Mouse (Mus musculus) neural tube, embryonic 15.5 days (tissue): ENCODE results near the gene Clec16a. TPM values are rescaled to one million over a fixed set of nuclear protein-coding genes. Genes with fewer than 3 reads are reported as not detected.

Experiments
- ATAC-seq: fragments of 200-750 bp; cut with Nextera tagmentation; 2 replicates; pipeline ENCODE4 v1.8.0; 2017; ENCODE audit warnings: mild to moderate bottlenecking, moderate TSS enrichment, moderate library complexity; ENCODE audit not compliant: low FRiP score
- H3K27ac ChIP-seq: fragments of 300-500 bp; sonication (generic); replicated peaks from 2 replicates; pipeline ENCODE4 v1.5.1; 2015; ENCODE audit warnings: mild to moderate bottlenecking, inconsistent platforms
- H3K27me3 ChIP-seq: fragments of 300-500 bp; sonication (generic); replicated peaks from 2 replicates; pipeline ENCODE4 v1.6.1; 2015; ENCODE audit warnings: inconsistent platforms
- H3K36me3 ChIP-seq: fragments of 300-500 bp; sonication (generic); 2 replicates; pipeline ENCODE4 v1.6.1; 2015; ENCODE audit warnings: inconsistent platforms
- H3K4me1 ChIP-seq: fragments of 300-500 bp; sonication (generic); 2 replicates; pipeline ENCODE4 v1.6.1; 2015; ENCODE audit warnings: inconsistent platforms
- H3K4me2 ChIP-seq: fragments of 300-500 bp; sonication (generic); 2 replicates; pipeline ENCODE4 v1.6.1; 2015; ENCODE audit warnings: inconsistent platforms, mild to moderate bottlenecking, moderate library complexity
- H3K4me3 ChIP-seq: fragments of 300-500 bp; sonication (generic); replicated peaks from 2 replicates; pipeline ENCODE4 v1.5.1; 2015; ENCODE audit warnings: mild to moderate bottlenecking, inconsistent platforms
- H3K9ac ChIP-seq: fragments of 300-500 bp; sonication (generic); replicated peaks from 2 replicates; pipeline ENCODE4 v1.6.1; 2015; ENCODE audit warnings: mild to moderate bottlenecking, inconsistent platforms
- H3K9me3 ChIP-seq: fragments of 300-500 bp; sonication (generic); replicated peaks from 2 replicates; pipeline ENCODE4 v1.6.1; 2016; ENCODE audit warnings: inconsistent platforms
- WGBS: fragments of 180-500 bp; shearing (Covaris S2); methylation state at CpG from one replicate; pipeline ENCODE4 v1.1.7; 2015; ENCODE audit warnings: mixed read lengths; 5-methylcytosine and 5-hydroxymethylcytosine counted together
- polyA plus RNA-seq: library from polyadenylated mRNA; unstranded; fragments of >200 nt; fragmentation: Nextera tagmentation; extraction: Ambion mirVana; gene quantifications from 2 replicates; pipeline ENCODE4 v1.2.1, GENCODE M21; 2015

Gene Clec16a
- polyA plus RNA-seq, 1 experiment from 2014 or later = 71.6 TPM

DNA sequence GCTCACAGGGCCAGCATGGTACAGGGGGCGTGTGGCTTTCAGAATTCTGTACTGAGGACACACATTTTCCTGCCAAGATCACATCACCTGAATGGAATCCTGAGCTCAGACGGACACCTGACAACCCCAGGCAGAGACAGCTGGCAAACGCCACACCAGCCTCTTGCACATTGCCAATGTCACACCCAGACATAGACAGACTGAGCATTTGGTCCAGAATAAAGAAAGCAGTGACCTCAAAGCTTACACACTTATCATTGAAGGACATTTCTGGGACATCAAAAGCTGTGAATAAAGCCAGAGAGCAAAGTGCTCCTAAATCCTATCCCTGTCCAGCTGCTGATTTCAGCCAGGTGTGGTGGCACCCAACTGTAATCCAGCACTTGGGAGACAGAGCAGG, 8.2 kb upstream of the Clec16a start:
- WGBS = 79% methylated on average over 3 of the region's 3 CpGs
- no peaks in the 10 kb centered on the region for H3K9me3 ChIP-seq
- H3K4me2 ChIP-seq = no peak overlapping the region
- ATAC-seq = no peak
- H3K36me3 ChIP-seq = no peaks in the 10 kb centered on the region; the same call in 1 of the 2 replicates
- H3K4me1 ChIP-seq = peaks cover 54% of the 10 kb centered on the region
- no peak overlapping the region for H3K27ac ChIP-seq
- no peaks in the 10 kb centered on the region for H3K27me3 ChIP-seq
- H3K9ac ChIP-seq = no peak overlapping the region
- no peak overlapping the region for H3K4me3 ChIP-seq

DNA sequence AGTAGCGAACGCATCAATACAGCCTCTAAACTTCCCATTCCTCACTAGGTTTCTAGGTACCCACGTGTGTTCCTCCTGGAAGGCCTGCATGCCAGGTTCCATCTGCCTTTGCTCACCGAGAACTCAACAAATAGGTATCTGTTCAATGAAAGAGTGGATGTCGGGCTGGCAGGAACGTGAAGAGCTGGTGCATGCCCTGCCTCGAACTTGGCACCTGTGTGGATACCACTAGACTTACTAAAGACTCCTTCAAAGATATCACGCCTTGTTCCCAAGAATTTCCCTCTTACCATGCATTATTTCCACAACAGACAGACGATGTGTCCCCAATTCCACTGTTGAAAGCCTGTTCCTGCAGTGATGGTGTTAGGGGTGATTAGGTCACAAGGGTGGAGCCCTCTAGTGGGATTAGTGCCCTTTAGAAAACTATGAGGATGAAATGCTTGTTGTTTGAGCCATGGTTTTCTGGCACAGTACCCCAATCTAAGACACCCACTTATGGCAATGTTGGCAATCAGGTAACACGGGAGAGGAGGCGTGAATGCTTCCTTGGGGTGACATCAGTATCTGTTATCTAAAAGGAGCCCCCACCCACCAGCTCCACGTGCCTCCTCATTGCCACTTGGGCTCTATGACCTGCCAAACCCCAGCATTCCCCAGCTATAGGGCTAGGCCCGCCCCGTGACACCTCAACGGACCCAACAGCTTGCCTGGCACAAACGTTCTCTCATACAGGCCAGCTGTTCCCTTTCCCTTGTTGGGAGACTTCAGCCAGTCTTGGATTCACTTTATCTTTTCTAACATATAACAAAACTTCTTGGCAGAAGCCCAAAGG, 4.2 kb upstream of the Clec16a start:
- H3K36me3 ChIP-seq = no peaks in the 10 kb centered on the region
- 71% methylated on average over 16 of the region's 16 CpGs for WGBS
- no peaks in the 10 kb centered on the region for H3K9me3 ChIP-seq

DNA sequence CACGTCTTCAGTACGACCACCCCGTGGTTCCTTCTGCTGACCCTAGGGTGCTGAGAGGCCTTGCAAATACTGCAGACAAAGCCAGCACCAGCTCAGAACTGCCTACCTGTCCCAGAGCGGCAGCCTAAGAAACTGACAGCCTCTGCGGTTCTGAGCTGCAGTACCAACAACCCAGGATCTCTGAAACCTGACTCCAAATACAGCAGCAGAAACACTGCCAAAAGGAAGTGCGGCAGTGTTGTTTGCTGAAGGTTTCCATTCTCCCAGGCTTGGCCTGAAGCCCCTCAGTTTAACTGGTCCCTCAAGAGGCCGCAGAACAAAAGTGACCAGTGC, 3.6 kb upstream of the Clec16a start:
- H3K4me1 ChIP-seq = peaks cover 67% of the 10 kb centered on the region

More for the DNA sequence above, 4.2 kb upstream of the Clec16a start:
- peaks cover 61% of the 10 kb centered on the region for H3K4me1 ChIP-seq
- no peak for ATAC-seq
- H3K9ac ChIP-seq = peak overlapping the region; percentile 84
- no peaks in the 10 kb centered on the region for H3K27me3 ChIP-seq
- peak overlapping the region; percentile 85 for H3K4me2 ChIP-seq
- peak overlapping the region; percentile 79 for H3K4me3 ChIP-seq
- no peak overlapping the region for H3K27ac ChIP-seq

DNA sequence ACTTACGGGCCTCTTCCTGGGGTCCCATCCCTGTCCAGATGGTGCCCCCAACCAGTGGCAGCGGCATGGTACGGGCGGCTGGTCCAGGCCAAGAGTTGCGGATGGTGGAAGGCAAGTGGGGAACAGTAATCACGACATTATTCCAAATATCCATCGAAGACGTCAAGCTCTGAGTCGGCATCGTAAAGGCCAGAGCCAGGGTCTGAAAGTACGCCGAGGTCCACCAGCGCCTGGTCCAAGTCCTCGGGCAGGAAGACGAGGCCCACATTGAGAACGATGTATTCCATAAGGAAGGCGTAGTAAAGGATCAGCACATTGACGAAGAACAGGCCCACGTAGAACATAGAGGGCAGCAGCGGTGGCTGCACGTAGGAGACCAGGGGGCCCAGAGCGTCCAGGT, 2.9 kb upstream of the Clec16a start:
- no peaks in the 10 kb centered on the region for H3K9me3 ChIP-seq
- H3K4me1 ChIP-seq = peaks cover 70% of the 10 kb centered on the region
- H3K27me3 ChIP-seq = no peaks in the 10 kb centered on the region
- WGBS = 3% methylated on average over 22 of the region's 22 CpGs
- H3K27ac ChIP-seq = peak overlapping the region; percentile 82
- peak; percentile 19 for ATAC-seq
- H3K4me2 ChIP-seq = peak overlapping the region; percentile 85
- H3K9ac ChIP-seq = peak overlapping the region; percentile 84
- no peaks in the 10 kb centered on the region for H3K36me3 ChIP-seq
- H3K4me3 ChIP-seq = peak overlapping the region; percentile 79

More for the DNA sequence above, 3.6 kb upstream of the Clec16a start:
- H3K9me3 ChIP-seq = no peaks in the 10 kb centered on the region
- H3K4me3 ChIP-seq = peak overlapping the region; percentile 79
- peak overlapping the region; percentile 84 for H3K9ac ChIP-seq
- peak overlapping the region; percentile 85 for H3K4me2 ChIP-seq
- no peaks in the 10 kb centered on the region for H3K27me3 ChIP-seq
- no peak overlapping the region; the same call in 1 of the 2 replicates for H3K27ac ChIP-seq
- no peak for ATAC-seq
- no peaks in the 10 kb centered on the region for H3K36me3 ChIP-seq
- WGBS = 35% methylated on average over 7 of the region's 7 CpGs

DNA sequence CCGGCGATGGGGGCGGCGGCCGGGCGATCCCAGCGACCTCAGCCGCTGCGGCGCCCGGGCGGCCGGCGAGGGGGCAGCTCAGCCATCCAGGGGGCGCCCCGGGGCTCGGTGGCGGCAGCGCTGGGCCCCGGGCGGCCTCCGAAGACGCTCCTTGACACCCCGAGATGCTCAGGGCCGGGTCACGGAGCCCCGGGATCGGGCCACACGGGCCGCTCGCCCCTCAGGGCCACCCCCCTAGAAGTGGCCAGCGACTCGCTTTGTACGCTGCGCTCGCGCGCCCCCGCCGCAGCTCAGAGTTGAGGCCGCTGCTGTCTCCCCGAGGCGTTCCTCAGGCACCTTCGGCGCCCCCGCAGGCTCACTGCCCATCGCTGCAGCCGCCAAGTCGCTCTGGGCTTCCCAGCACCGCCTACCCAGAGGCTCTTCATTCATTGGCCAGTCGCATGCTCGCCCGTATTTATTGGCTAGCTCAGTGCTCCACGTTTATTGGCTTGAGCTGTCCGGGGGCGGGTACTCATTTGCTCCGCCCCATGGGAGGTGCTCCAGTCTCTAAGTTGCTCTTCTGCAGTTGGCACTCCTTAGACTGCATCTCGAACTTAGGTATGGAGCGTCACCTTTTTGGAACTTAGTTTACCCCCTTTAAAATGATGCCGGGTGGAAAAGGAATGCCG, 2.3 kb upstream of the Clec16a start, which contains the start of gene Dexi:
Gene Dexi, minus strand, starts transcription at position 357 of the 668 bp plus-strand sequence.
- no peaks in the 10 kb centered on the region for H3K9me3 ChIP-seq
- H3K9ac ChIP-seq = peak within 1 kb of the TSS; percentile 84
- under 1% methylated on average over 33 of the region's 61 CpGs for WGBS
- peak within 1 kb of the TSS; percentile 85 for H3K4me2 ChIP-seq
- peak within 1 kb of the TSS; percentile 79 for H3K4me3 ChIP-seq
- ATAC-seq = peak; percentile 93
- H3K4me1 ChIP-seq = peaks cover 70% of the 10 kb centered on the region
- H3K36me3 ChIP-seq = no peaks in the 10 kb centered on the region
- peak within 1 kb of the TSS; percentile 82 for H3K27ac ChIP-seq
- no peaks in the 10 kb centered on the region for H3K27me3 ChIP-seq

DNA sequence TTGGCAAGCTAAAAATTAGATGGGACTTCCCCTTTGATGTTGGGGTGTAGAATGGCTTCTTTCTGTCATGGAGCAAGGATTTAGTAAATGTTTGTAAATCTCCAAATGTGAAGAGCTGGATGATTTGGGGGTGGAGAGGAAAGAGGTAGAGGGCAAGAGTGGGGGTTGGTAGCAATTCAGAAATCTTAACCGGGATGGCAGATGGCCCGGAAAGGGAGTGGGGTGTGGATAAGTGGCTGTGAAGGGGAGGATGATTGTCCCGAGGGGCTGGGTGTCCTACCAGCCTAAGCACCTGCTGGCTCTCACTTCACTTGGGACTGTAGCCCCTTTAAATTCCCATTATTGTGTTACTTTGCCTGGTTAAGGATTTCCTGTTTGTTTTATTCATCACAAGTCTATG, 1.7 kb downstream of the Clec16a start:
- no peak overlapping the region for H3K4me3 ChIP-seq
- WGBS = 62% methylated on average over 3 of the region's 3 CpGs

DNA sequence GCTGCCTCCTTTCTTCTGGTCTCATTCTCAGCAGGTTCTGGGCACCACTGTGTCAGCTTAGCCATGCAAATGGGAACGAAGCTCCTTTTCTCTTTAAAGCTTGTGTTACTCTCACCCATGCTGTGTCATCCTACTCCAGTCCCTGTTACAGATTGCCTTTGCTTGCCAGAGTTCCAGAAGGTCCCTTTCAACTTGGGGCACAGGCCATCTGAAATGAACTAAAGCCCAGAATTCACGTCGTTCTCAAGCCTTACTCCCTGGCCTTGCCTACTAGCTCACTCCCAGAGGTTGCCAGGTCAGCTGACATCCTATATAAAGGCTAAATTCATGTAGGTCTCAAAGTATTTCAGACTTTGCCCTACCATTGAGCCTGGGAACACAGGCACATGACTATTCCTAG, 3.8 kb downstream of the Clec16a start:
- no peaks in the 10 kb centered on the region for H3K9me3 ChIP-seq
- no peak for ATAC-seq
- no peaks in the 10 kb centered on the region for H3K27me3 ChIP-seq
- peaks cover 32% of the 10 kb centered on the region for H3K4me1 ChIP-seq
- no peak overlapping the region for H3K4me2 ChIP-seq
- 64% methylated on average over 3 of the region's 3 CpGs for WGBS
- no peaks in the 10 kb centered on the region for H3K36me3 ChIP-seq
- no peak overlapping the region for H3K27ac ChIP-seq
- H3K9ac ChIP-seq = no peak overlapping the region
- H3K4me3 ChIP-seq = no peak overlapping the region

More for the DNA sequence above, 1.7 kb downstream of the Clec16a start:
- Histone ChIP-seq H3K4me1 (peaks cover 40% of the 10 kb centered on the region), H3K27me3 (no peaks in the 10 kb centered on the region), H3K27ac (no peak overlapping the region), H3K4me2 (peak overlapping the region; percentile 76), H3K9me3 (no peaks in the 10 kb centered on the region), H3K9ac (no peak overlapping the region), H3K36me3 (no peaks in the 10 kb centered on the region)
- ATAC-seq = no peak

DNA sequence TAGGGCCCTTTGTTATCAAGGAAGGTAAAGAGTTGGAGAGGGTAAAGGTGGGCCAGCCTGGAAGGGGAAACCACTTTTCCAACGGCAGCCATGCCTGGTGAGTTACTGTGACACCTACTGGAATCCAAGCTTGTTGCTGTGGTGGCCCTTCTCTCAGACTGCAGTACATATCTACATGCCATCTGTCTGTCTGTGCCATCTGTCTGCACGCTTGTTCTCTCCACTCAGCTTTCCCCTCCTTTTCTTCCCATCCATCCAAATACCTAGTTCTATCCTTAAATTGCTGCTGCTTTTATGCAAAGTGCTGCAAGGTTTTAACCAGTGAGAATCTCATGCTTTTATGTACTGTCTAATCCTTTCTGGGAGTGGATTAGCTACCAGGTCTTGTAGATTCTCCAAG, 4.5 kb downstream of the Clec16a start:
- Histone ChIP-seq H3K36me3 (no peaks in the 10 kb centered on the region), H3K9ac (no peak overlapping the region), H3K9me3 (no peaks in the 10 kb centered on the region), H3K4me2 (no peak overlapping the region), H3K27ac (no peak overlapping the region), H3K27me3 (no peaks in the 10 kb centered on the region), H3K4me3 (no peak overlapping the region), H3K4me1 (peaks cover 32% of the 10 kb centered on the region)
- ATAC-seq = no peak
- 87% methylated on average over 2 of the region's 2 CpGs for WGBS

DNA sequence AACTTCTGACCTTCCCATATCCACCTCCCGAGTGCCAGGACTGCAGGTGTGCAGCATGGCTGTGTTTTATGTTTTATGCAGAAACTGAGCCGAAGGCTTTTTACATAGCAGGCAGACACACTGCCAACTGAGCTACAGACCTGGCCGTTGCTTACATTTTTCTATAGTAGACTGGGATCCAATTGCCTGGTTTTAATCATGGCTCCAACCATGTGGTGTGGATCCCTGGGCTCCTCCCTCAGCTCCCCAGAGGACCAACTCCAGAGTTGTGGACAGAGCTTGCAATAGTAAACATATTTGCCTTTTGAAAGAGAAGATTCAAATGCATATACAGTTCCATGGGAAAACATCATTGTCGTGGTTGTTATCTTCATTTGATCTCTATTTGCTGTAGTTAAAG, 6.5 kb downstream of the Clec16a start:
- Histone ChIP-seq H3K36me3 (no peaks in the 10 kb centered on the region), H3K27ac (no peak overlapping the region), H3K4me3 (no peak overlapping the region), H3K27me3 (no peaks in the 10 kb centered on the region), H3K9ac (no peak overlapping the region), H3K4me2 (no peak overlapping the region), H3K4me1 (peaks cover 23% of the 10 kb centered on the region), H3K9me3 (no peaks in the 10 kb centered on the region)
- 83% methylated on average over 4 of the region's 4 CpGs for WGBS
- ATAC-seq = no peak

DNA sequence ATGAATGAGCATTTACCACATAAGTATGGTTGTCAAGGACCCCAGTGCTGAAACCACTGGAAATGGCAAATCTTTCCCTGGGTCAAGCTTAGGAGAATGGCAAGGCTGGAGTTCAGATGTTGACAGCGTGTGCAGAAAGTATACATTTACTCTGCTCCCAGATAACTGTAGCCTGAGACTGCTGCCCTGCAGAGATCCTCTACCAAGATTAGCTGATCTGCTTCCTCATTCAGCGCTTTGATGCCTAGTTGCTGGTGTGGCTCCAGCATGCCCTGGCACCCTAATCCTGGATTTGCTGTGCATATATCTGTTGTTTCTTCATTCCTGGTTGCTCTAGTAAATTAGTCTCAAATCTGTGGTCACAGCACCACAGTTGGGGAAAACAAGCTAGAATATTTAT, 8.7 kb downstream of the Clec16a start:
- no peak overlapping the region for H3K9ac ChIP-seq
- no peak overlapping the region for H3K27ac ChIP-seq
- no peak for ATAC-seq
- no peaks in the 10 kb centered on the region for H3K36me3 ChIP-seq
- 96% methylated on average over 2 of the region's 2 CpGs for WGBS
- no peaks in the 10 kb centered on the region for H3K27me3 ChIP-seq
- no peaks in the 10 kb centered on the region for H3K9me3 ChIP-seq
- no peak overlapping the region for H3K4me3 ChIP-seq
- H3K4me2 ChIP-seq = no peak overlapping the region
- H3K4me1 ChIP-seq = 0 out of 2 replicates have a peak, but pooled peaks cover 5% of the 10 kb centered on the region

DNA sequence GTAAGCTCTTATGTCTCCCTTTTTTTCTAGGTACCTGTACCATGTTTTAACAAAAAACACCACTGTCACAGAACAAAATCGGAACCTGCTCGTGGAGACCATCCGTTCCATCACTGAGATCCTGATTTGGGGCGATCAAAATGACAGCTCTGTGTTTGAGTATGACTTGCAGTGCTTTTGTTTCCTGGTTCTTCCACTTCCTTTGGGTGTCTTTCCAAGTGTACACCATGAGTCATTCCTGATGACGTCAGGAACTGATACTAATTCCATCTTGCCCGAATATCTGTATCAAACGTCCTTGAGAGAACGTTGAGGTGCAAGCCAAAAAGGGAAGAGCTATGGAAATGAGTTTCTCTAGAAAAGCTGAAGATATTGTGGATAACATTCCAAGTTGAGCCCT, 14.9 kb downstream of the Clec16a start:
- Histone ChIP-seq H3K9me3 (no peaks in the 10 kb centered on the region), H3K4me2 (no peak overlapping the region), H3K4me3 (no peak overlapping the region), H3K4me1 (no peaks in the 10 kb centered on the region), H3K27me3 (no peaks in the 10 kb centered on the region), H3K36me3 (peaks cover 38% of the 10 kb centered on the region), H3K27ac (no peak overlapping the region), H3K9ac (no peak overlapping the region)
- 93% methylated on average over 8 of the region's 8 CpGs for WGBS
- no peak for ATAC-seq
